Mouse (Mus musculus): ENCODE results near the gene Olfr1420. TPM values are rescaled to one million over a fixed set of nuclear protein-coding genes. Genes with fewer than 3 reads are reported as not detected.
"Not testable (repeated sequence)": the region's sequence is repeated elsewhere in the genome, so short reads cannot be mapped to it uniquely, and the experiment has no call there.

The Olfr1420 gene
- polyA plus RNA-seq, 1 experiment from 2014 or later = 0.24 TPM

- ATAC-seq (ENCODE audit: low FRiP score, low TSS enrichment); H3K4me2 ChIP-seq (replicated peaks; ENCODE audit: low read depth, low read length); H3K4me1 ChIP-seq (ENCODE audit: control insufficient read depth, insufficient read depth, low read length); H3K4me3 ChIP-seq (ENCODE audit: low read length); H3K27me3 ChIP-seq (ENCODE audit: control insufficient read depth, insufficient read depth, low read length); H3K9me3 ChIP-seq (ENCODE audit: control insufficient read depth, low read length); H3K9ac ChIP-seq (ENCODE audit: low read depth, low read length); H3K36me3 ChIP-seq (ENCODE audit: control insufficient read depth, insufficient read depth, low read length); H3K27ac ChIP-seq (ENCODE audit: low read depth, low read length): not testable (repeated sequence)
- WGBS = 56% methylated on average over 21 of the region's 22 CpGs
Measured at GRCm38 (mm10) chr19:11878404-11878803, 8.0 kb upstream of the Olfr1420 start.

- Histone ChIP-seq H3K9ac (ENCODE audit: low read depth, low read length) (peak overlapping the region; percentile 89; the same call in 1 of the 2 replicates), H3K36me3 (ENCODE audit: control insufficient read depth, insufficient read depth, low read length) (peaks cover 13% of the 10 kb centered on the region), H3K27ac (ENCODE audit: low read depth, low read length) (no peak overlapping the region), H3K27me3 (ENCODE audit: control insufficient read depth, insufficient read depth, low read length) (no peaks in the 10 kb centered on the region), H3K4me1 (ENCODE audit: control insufficient read depth, insufficient read depth, low read length) (peaks cover 10% of the 10 kb centered on the region; the same call in 1 of the 2 replicates), H3K4me3 (ENCODE audit: low read length) (peak overlapping the region; percentile 90), H3K9me3 (ENCODE audit: control insufficient read depth, low read length) (no peaks in the 10 kb centered on the region), H3K4me2 (replicated peaks; ENCODE audit: low read depth, low read length) (peak overlapping the region; percentile 67; the same call in 1 of the 2 replicates)
- 90% methylated on average over 5 of the region's 5 CpGs for WGBS
- no peak for ATAC-seq (ENCODE audit: low FRiP score, low TSS enrichment)
Measured at GRCm38 (mm10) chr19:11911021-11911420, 24.7 kb downstream of the Olfr1420 start.

GRCm38 (mm10) chr19:11911603-11912002, 25.2 kb downstream of the Olfr1420 start:
- no peaks in the 10 kb centered on the region for H3K27me3 ChIP-seq (ENCODE audit: control insufficient read depth, insufficient read depth, low read length)
- peaks cover 17% of the 10 kb centered on the region for H3K36me3 ChIP-seq (ENCODE audit: control insufficient read depth, insufficient read depth, low read length)
- peak overlapping the region; percentile 77; the same call in 1 of the 2 replicates for H3K27ac ChIP-seq (ENCODE audit: low read depth, low read length)
- H3K9ac ChIP-seq (ENCODE audit: low read depth, low read length) = peak overlapping the region; percentile 89
- ATAC-seq (ENCODE audit: low FRiP score, low TSS enrichment) = peak; percentile 42
- H3K4me1 ChIP-seq (ENCODE audit: control insufficient read depth, insufficient read depth, low read length) = peaks cover 10% of the 10 kb centered on the region; the same call in 1 of the 2 replicates
- H3K4me3 ChIP-seq (ENCODE audit: low read length) = peak overlapping the region; percentile 90
- no peaks in the 10 kb centered on the region for H3K9me3 ChIP-seq (ENCODE audit: control insufficient read depth, low read length)
- peak overlapping the region; percentile 67 for H3K4me2 ChIP-seq (replicated peaks; ENCODE audit: low read depth, low read length)
- 1% methylated on average over 17 of the region's 17 CpGs for WGBS

- peak; percentile 98 for ATAC-seq (ENCODE audit: low FRiP score, low TSS enrichment)
- peak within 1 kb of the TSS; percentile 89 for H3K9ac ChIP-seq (ENCODE audit: low read depth, low read length)
- H3K9me3 ChIP-seq (ENCODE audit: control insufficient read depth, low read length) = no peaks in the 10 kb centered on the region
- peak within 1 kb of the TSS; percentile 91 for H3K27ac ChIP-seq (ENCODE audit: low read depth, low read length)
- H3K4me1 ChIP-seq (ENCODE audit: control insufficient read depth, insufficient read depth, low read length) = peaks cover 10% of the 10 kb centered on the region; the same call in 1 of the 2 replicates
- H3K36me3 ChIP-seq (ENCODE audit: control insufficient read depth, insufficient read depth, low read length) = peaks cover 17% of the 10 kb centered on the region
- no peaks in the 10 kb centered on the region for H3K27me3 ChIP-seq (ENCODE audit: control insufficient read depth, insufficient read depth, low read length)
- peak within 1 kb of the TSS; percentile 69 for H3K4me2 ChIP-seq (replicated peaks; ENCODE audit: low read depth, low read length)
- peak within 1 kb of the TSS; percentile 90 for H3K4me3 ChIP-seq (ENCODE audit: low read length)
- WGBS = under 1% methylated on average over 53 of the region's 53 CpGs
Measured at GRCm38 (mm10) chr19:11912037-11912532, 25.7 kb downstream of the Olfr1420 start, which contains the start of gene Patl1. TSS of gene Patl1 (plus strand) at chr19:11912399.

DNA sequence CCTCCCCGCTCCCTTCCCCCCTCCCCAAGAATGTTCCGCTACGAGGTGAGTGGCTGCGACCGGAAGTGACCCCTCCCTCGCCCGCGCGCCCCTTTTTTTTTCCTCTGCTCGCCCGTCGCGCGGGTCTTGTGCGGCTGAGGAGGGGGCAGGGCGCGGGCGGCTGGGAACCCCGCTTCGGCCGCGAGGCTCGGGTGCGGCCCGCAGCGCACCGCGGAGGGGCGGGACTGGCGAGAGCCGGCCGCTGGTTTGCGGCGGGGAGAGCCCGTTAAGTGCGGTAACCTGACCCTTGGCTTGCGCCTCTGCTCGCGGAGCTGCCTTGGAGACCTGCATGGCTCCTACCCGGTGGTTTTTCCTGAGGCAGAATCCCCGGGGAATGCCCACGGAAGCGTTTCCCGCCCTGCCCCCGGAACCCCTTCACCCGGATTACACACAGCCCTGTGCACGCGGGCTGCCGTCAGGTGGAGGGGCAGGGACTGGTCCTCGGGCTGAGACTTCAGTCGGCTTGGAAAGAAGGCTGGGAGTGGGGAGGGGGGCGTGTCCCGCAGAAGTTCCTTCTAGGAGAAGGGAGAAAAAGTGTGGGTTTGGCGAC, 26.3 kb downstream of the Olfr1420 start:
- 1% methylated on average over 39 of the region's 54 CpGs for WGBS
- ATAC-seq (ENCODE audit: low FRiP score, low TSS enrichment) = peak; percentile 78
- Histone ChIP-seq H3K27ac (ENCODE audit: low read depth, low read length) (peak overlapping the region; percentile 91), H3K9ac (ENCODE audit: low read depth, low read length) (peak overlapping the region; percentile 89), H3K9me3 (ENCODE audit: control insufficient read depth, low read length) (no peaks in the 10 kb centered on the region), H3K4me3 (ENCODE audit: low read length) (peak overlapping the region; percentile 90), H3K36me3 (ENCODE audit: control insufficient read depth, insufficient read depth, low read length) (peaks cover 17% of the 10 kb centered on the region), H3K27me3 (ENCODE audit: control insufficient read depth, insufficient read depth, low read length) (no peaks in the 10 kb centered on the region), H3K4me1 (ENCODE audit: control insufficient read depth, insufficient read depth, low read length) (peaks cover 10% of the 10 kb centered on the region; the same call in 1 of the 2 replicates), H3K4me2 (replicated peaks; ENCODE audit: low read depth, low read length) (peak overlapping the region; percentile 69)

- Histone ChIP-seq H3K4me3 (ENCODE audit: low read length) (no peak overlapping the region), H3K4me1 (ENCODE audit: control insufficient read depth, insufficient read depth, low read length) (peaks cover 10% of the 10 kb centered on the region; the same call in 1 of the 2 replicates), H3K4me2 (replicated peaks; ENCODE audit: low read depth, low read length) (no peak overlapping the region), H3K27me3 (ENCODE audit: control insufficient read depth, insufficient read depth, low read length) (no peaks in the 10 kb centered on the region), H3K27ac (ENCODE audit: low read depth, low read length) (no peak overlapping the region), H3K9ac (ENCODE audit: low read depth, low read length) (no peak overlapping the region), H3K36me3 (ENCODE audit: control insufficient read depth, insufficient read depth, low read length) (peaks cover 25% of the 10 kb centered on the region), H3K9me3 (ENCODE audit: control insufficient read depth, low read length) (no peaks in the 10 kb centered on the region)
- ATAC-seq (ENCODE audit: low FRiP score, low TSS enrichment) = no peak
- WGBS = 64% methylated on average over 2 of the region's 2 CpGs
Measured at GRCm38 (mm10) chr19:11915804-11916203, 29.4 kb downstream of the Olfr1420 start.

DNA sequence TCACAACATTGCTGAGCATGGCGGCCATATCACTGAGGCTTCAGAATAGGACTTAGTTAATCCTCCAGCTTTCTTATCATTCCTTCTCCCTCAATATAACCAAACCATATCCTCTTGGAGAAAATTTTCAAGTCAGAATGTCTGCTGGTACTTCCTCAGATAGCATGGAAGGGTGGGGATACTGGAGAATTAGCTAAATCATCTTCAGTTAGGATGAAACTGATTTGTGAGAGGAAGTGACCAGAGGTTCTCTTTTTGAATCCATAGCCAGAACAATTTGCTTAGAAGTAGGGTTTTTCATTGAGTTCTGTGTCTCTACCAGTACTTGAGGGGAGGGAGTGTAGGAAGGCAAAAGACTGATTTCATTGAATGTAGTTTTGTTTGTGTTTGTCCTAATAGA, 35.7 kb downstream of the Olfr1420 start:
- WGBS = 94% methylated on average over 1 of the region's 1 CpGs
- no peaks in the 10 kb centered on the region for H3K9me3 ChIP-seq (ENCODE audit: control insufficient read depth, low read length)
- H3K4me1 ChIP-seq (ENCODE audit: control insufficient read depth, insufficient read depth, low read length) = no peaks in the 10 kb centered on the region
- ATAC-seq (ENCODE audit: low FRiP score, low TSS enrichment) = no peak
- no peak overlapping the region for H3K4me3 ChIP-seq (ENCODE audit: low read length)
- H3K27me3 ChIP-seq (ENCODE audit: control insufficient read depth, insufficient read depth, low read length) = no peaks in the 10 kb centered on the region
- H3K4me2 ChIP-seq (replicated peaks; ENCODE audit: low read depth, low read length) = no peak overlapping the region
- H3K9ac ChIP-seq (ENCODE audit: low read depth, low read length) = no peak overlapping the region
- peaks cover 64% of the 10 kb centered on the region for H3K36me3 ChIP-seq (ENCODE audit: control insufficient read depth, insufficient read depth, low read length)
- no peak overlapping the region for H3K27ac ChIP-seq (ENCODE audit: low read depth, low read length)

DNA sequence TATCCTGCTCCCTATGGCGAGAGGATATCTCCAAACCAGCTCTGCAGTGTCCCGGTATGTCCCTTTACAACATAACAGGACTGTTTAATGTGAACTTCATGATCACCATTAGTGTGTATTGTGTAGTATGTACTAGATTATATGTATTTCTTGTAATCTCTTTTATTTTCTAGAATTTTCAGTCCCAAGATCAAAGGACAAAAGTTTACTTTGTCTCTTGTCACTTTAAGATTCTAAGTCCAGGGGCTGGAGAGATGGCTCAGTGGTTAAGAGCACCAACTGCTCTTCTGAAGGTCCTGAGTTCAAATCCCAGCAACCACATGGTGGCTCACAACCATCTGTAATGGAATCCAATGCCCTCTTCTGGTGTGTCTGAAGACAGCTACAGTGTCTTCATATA, 36.1 kb downstream of the Olfr1420 start:
- not testable (repeated sequence) for H3K4me1 ChIP-seq (ENCODE audit: control insufficient read depth, insufficient read depth, low read length); H3K4me3 ChIP-seq (ENCODE audit: low read length); H3K27ac ChIP-seq (ENCODE audit: low read depth, low read length); H3K9ac ChIP-seq (ENCODE audit: low read depth, low read length); H3K9me3 ChIP-seq (ENCODE audit: control insufficient read depth, low read length); H3K4me2 ChIP-seq (replicated peaks; ENCODE audit: low read depth, low read length); H3K27me3 ChIP-seq (ENCODE audit: control insufficient read depth, insufficient read depth, low read length); ATAC-seq (ENCODE audit: low FRiP score, low TSS enrichment)
- H3K36me3 ChIP-seq (ENCODE audit: control insufficient read depth, insufficient read depth, low read length) = peaks cover 68% of the 10 kb centered on the region
- 96% methylated on average over 2 of the region's 2 CpGs for WGBS

- Histone ChIP-seq H3K4me1 (ENCODE audit: control insufficient read depth, insufficient read depth, low read length) (no peaks in the 10 kb centered on the region), H3K27ac (ENCODE audit: low read depth, low read length) (no peak overlapping the region), H3K36me3 (ENCODE audit: control insufficient read depth, insufficient read depth, low read length) (peaks cover 89% of the 10 kb centered on the region), H3K9me3 (ENCODE audit: control insufficient read depth, low read length) (no peaks in the 10 kb centered on the region), H3K4me3 (ENCODE audit: low read length) (no peak overlapping the region), H3K27me3 (ENCODE audit: control insufficient read depth, insufficient read depth, low read length) (no peaks in the 10 kb centered on the region), H3K9ac (ENCODE audit: low read depth, low read length) (no peak overlapping the region), H3K4me2 (replicated peaks; ENCODE audit: low read depth, low read length) (no peak overlapping the region)
- no peak for ATAC-seq (ENCODE audit: low FRiP score, low TSS enrichment)
- 83% methylated on average over 2 of the region's 2 CpGs for WGBS
Measured at GRCm38 (mm10) chr19:11926380-11926779, 40.0 kb downstream of the Olfr1420 start.

Measured in kidney, embryonic 14.5 days (tissue).